Mouse (Mus musculus) urinary bladder, adult 2 months (tissue): Measurements from ENCODE around the gene Lefty1. TPM values are rescaled to one million over a fixed set of nuclear protein-coding genes. Genes with fewer than 3 reads are reported as not detected.
A peak's percentile ranks its signal among the peaks of the same experiment; 100 is the strongest.
"Not testable (repeated sequence)": the region's sequence is repeated elsewhere in the genome, so short reads cannot be mapped to it uniquely, and the experiment has no call there.

Source experiments
- DNase-seq: peaks from one replicate; pipeline ENCODE4 v3.0.0; 2022; ENCODE audit warnings: low spot score
- polyA plus RNA-seq: library from polyadenylated mRNA; depleted of rRNA; stranded (reverse); fragments of >200 nt; gene quantifications from 2 replicates; pipeline ENCODE4 v1.2.3, GENCODE M21; 2012; rRNA removed

The Lefty1 gene
- 27.3 and 32.8 TPM in 2 replicates for polyA plus RNA-seq

DNA sequence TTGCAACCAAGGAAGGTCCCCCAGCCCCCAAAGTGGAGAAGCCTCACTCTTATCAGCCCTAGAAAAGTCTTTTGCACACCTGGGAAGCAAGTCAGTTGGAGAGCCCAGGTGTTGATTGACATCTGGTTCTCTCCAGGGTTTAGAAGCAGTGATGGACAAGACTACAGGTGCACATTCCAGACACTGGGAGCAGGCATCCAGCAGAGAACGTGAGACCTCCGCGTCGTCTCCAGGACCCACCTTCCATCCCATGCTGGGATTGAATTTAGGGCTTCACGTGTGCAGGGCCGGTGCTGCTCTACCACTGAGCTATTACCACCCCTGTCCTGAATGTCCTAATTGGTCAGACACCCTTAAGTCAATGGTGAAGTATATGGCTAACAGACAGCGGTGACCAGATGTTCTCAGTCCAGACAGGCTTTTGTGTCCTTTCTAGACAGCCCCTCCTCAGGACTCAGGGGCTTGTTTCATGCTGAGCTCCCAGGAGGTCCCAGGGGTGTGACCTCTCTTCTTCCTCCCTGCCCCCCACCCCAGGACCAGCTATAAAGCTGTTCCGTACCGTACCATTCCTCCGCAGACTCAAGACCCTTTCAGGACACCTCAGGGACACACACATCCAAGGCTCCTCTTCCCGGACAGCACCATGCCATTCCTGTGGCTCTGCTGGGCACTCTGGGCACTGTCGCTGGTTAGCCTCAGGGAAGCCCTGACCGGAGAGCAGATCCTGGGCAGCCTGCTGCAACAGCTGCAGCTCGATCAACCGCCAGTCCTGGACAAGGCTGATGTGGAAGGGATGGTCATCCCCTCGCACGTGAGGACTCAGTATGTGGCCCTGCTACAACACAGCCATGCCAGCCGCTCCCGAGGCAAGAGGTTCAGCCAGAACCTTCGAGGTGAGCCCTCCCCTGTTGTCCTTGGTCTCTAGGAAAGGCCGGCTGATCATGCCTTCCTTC lies at the start of gene Lefty1:
Gene Lefty1 (plus strand): TSS at position 556 of the 953 bp plus-strand sequence.
- no peak for DNase-seq

DNA sequence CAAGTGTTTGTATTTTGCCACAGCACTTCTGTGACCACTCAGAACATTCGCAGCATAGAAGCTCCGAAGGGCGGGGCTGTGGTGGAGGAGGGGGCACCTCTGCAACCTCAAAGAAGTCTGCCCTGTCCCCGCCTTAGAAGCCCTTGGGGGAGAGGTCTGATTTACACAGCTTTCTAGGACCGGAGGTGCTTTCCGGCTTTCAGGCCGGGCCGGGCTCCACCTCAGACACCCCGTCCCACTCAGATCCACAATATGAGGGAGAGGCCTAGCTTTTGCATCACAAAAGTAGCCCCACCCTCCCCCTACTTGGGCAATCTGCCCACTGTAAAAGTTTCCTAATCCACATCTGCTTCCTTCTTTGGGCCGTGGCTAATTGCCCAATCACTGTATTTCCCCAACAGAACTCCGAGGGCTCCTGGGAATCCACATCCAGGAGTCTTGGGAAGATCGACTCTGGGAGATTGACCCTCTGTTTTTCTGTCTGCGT lies 46.2 kb upstream of the Lefty1 start:
- no peak for DNase-seq

DNA sequence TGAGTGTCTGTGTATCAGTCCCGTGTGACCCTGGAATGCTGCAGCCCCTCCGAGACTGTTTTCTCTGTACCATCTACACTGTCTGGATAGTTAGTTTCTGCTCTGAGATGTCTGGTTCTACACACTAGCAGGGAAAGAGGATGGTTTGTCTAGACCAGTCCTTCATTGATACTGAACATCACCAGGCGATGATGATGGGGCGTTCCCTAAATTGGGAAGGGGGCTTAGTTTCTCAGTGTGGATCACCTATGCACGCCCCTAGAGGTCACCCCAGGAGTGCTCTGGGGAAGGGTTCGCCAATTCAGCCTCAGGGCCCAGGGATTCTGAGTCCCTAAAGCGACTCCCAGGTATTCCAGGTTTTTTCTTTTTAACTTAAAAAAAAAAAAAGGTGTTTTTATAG lies 45.6 kb upstream of the Lefty1 start:
- DNase-seq: no peak

DNA sequence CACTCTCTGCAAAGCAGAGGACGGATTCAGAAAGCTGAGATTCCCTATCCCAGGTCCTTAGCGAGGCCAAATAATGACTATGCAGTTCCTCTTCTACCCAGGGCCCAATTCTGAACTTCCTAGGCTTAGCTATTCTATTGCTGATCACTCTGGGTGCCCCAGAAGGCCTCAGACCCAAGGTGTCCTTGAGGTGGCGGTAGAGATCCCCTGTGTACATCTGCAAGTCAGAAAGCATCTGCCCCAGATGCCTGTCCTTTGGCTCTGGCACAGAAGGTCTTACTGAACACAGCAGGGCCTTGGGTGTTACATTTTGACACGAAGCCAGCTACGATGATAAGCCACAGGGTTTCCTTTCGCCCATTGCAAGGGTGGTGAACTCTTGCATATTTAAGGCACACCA lies 45.0 kb upstream of the Lefty1 start:
- DNase-seq: no peak

DNA sequence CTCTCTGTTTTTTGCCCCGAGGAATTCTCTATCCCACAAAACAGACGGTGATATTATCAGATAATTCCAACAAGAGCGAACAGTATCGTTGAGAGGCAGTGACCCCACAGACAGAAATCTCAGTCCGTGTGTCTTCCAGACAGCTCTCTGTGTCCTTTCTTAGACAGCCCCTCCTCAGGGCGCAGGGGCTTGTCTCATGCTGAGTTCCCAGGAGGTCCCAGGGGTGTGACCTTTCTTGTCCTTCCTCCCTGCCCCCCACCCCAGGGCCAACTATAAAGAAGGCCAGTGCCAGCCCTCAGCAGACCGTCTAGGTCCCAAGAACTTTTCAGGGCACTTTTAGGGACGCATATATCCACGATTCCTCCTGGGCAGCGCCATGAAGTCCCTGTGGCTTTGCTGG lies 42.0 kb upstream of the Lefty1 start, which contains the start of gene Lefty2:
Gene Lefty2 (plus strand): TSS at position 301 of the 400 bp plus-strand sequence.
- no peak for DNase-seq

DNA sequence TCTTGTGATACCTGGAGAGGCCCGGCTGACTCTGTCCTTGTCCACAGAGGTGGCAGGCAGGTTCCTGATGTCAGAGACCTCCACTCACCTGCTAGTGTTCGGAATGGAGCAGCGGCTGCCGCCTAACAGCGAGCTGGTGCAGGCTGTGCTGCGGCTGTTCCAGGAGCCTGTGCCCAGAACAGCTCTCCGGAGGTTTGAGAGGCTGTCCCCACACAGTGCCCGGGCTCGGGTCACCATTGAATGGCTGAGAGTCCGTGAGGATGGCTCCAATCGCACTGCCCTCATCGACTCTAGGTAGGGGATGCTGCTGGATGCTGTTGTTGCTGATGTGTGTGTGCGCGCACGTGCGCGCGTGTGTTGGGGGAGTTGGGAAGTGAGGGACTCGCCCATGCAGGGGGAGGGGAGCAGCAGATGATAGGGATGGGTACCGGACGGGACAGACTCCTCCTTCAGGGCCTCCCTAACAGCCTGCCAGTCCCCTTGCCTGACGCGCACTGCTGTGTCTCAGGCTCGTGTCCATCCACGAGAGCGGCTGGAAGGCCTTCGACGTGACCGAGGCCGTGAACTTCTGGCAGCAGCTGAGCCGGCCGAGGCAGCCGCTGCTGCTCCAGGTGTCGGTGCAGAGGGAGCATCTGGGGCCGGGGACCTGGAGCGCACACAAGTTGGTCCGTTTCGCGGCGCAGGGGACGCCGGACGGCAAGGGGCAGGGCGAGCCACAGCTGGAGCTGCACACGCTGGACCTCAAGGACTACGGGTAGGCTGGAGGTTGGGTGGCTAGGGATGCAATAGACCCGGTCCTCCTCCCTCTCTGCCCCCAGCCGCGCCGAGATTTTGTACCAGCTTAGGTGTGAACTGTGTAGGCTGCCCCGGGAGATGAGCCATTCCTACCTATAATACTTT lies 40.5 kb upstream of the Lefty1 start:
- not testable (repeated sequence) for DNase-seq

DNA sequence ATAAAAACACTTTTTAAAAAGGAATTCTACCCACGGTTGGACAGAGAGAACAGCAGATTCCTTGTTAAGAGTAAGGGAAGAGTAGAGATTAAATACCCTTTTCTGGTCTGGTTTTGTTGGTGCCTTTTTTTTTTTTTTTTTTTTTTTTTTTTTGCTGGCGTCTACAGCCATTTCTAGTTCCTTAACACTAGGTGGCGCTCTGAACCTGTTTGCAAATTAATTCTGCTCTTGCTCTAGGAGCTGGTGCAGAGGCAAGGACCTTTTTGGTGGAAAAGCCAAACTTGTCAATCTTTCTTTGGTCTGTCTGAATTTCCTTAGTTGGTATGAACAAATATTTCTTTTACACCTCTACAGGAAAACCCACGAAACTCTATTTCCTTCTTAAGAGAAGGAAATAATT lies 33.7 kb upstream of the Lefty1 start:
- DNase-seq: no peak

DNA sequence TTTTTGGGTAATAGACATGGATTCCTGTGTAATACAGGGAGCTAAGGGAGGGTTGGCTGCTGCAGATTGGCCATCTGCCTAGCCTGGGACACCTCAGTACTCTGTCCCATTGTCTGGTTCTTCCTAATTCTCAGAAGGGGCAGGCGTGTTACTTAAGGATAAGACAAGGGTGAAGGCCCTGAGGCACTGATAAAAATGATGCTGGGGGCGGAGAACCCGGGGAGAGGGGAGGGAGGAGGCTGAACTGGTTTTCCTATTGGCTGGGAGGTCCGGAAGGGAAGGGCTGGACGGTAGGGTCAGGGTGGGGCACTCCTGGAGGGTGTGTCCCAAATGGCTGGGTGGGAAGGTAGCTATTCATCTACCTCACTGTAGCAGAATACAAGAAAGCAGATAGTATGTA lies 31.9 kb upstream of the Lefty1 start:
- DNase-seq: no peak

DNA sequence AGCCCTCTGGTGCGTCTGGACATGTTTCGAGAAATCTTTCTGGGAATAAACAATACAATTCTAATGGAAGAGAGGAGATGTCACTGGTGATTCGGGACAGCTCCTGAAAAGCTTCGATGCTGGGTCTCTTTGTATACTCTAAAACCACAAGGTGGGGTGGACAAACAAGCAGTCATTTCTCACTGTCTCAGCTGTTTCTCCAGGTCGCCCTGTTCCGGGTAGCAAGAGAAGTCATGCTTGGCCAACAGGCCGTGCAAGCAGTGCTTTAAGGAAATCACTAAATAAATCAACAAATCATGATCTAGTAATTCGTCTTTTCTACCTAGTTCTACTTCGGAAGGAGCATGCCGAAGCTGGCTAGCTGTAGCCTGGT lies 31.2 kb upstream of the Lefty1 start:
- no peak for DNase-seq

DNA sequence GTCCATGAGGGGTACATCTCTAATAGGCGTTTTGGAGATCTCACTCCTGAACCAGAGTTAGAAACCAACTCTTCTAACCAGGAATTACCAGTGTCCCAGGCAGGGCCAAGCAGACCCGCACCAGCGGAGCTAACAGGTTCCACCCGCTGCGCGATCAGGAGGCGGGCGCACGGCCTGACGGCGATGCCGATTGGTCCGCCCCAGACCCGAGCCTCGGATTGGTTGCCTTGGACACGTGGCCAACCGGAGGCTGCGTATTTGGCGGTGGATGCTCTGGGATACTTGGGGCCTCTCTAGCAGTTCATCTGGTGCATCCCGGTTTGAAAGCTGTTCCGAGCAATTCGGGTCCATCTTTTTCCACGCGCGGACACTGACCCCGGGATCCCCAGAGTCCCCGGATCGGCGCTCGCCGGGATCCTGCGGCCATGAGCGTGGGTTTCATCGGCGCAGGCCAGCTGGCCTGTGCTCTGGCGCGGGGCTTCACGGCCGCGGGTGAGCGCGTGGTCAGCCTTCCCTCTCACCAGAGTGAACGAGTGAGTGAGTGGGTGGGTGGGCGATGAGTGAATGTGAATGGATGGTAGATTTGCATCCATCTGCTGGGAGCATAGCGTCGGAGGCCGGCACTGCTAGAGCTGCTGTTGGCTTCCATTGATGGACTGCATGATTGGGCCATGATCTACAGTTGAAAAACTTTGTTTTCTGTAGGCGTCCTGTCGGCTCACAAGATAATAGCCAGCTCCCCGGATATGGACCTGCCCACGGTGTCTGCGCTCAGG lies 30.6 kb upstream of the Lefty1 start, which contains the start of gene Pycr2:
Gene Pycr2 (plus strand): TSS at position 255 of the 776 bp plus-strand sequence.
- DNase-seq: peak; percentile 83

DNA sequence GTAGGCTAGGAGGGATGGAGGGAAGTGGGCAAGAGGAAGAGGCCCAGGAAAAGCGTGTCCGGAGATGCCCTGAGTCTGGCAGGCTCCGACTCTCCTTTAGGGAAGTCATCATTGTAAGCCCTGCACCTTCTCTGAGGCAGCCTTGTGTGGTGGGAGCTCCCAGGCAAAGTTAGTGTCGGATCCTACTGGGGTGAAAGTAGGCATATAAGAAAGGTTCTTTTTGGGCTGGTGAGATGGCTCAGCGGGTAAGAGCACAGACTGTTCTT lies 30.1 kb upstream of the Lefty1 start:
- DNase-seq: no peak

DNA sequence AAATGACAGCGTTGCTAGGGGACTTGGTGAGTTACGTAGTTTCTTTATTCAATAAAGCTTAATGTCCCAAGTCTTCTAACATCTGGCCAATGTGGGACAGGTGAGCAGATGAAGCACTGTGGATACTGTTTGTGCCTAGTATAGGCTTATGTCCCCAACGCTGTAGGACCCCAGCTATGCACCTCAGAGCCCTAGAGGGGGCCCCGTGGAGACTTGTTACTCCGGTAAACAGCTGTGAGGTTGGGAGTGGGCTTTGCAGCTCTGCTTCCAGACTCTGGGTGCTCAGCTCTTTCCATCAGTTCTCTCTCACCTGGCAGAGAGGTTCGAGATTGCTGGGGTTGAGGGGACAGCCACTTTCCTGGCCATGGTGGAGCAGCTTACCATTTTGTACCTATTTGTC lies 29.5 kb upstream of the Lefty1 start:
- no peak for DNase-seq

DNA sequence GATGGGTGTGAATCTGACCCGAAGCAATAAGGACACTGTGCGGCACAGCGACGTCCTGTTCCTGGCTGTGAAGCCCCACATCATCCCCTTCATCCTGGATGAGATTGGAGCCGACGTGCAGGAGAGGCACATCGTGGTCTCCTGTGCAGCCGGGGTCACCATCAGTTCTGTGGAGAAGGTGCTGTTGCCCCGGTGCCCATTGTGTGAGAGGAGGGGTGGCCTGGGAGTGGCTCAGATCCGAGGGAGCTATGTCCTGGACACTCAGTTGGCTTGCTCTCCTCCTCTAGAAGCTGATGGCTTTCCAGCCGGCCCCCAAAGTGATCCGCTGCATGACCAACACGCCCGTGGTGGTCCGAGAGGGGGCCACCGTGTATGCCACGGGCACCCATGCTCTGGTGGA lies 28.9 kb upstream of the Lefty1 start:
- no peak for DNase-seq

DNA sequence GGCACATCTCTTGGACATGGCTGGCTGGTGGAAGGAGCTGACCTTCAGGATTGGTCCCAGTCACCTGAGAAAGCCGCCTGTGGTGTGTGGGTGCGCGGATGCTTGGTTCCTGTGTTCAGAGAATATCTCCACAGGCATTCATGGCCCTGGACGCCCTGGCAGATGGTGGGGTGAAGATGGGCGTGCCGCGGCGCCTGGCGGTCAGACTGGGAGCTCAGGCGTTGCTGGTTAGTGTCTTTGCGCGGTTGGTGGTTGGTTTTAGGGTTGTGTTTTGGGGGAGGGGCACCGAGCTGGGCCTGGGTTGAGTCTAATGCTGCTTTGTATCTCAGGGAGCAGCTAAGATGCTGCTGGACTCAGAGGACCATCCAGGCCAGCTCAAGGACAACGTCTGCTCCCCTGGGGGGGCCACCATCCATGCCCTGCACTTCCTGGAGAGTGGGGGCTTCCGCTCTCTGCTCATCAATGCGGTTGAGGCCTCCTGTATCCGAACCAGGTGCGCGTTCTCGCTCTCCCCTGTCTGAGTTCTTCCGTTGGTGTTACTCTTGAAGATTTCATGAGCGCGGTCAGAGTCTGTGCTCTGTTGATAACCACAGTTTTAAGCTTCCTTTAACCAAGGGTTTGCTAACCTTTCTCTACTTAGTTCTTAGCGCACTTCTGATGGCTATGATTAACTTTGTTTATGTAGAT lies 28.2 kb upstream of the Lefty1 start:
- DNase-seq: no peak

DNA sequence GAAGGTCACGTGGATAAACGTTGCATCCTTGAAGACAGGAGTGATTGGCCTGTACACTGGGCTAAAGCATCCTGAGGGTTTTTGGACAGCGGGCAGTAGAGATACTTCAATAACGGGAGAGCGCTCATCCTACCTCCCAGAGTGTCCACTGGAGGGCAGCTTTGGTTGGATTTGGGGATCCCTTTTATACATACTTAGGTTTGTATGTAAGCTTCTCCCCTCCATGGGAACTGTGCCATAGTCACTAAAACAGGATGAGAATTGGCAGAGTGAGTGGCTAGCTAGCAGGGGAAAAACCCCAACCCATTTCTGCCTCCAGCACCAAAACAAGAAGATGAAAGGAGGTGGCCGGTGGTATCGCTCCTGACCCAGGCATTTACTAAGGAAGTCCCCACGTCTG lies 23.7 kb upstream of the Lefty1 start:
- DNase-seq: no peak

DNA sequence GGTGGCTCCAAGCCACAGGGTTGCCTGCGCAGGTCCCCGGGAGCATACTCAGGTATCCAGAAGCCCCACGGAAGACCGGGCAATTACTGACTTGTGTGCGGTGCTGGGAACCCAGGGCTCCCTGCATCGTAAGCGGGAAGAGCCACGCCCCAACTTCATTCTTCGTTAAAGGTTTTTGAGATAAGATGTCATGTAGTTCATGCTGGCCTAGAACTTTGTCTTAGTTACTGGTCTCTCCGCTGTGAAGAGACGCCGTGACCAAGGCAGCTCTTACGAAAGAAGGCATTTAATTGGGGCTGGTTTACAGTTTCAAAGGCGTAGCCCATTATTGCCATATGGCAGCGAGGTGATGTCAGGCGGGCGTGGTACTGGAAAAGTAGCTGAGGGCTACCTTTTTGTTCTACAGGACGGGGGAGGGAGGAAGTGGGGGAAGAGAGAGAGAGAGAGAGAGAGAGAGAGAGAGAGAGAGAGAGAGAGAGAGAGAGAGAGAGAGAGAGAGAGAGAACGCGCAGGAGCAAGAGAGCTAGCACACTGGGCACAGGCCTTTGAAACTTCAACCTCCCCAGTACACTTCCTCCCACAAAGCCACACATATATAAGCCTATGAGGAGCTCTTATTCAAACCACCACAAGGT lies 23.1 kb upstream of the Lefty1 start:
- no peak for DNase-seq

DNA sequence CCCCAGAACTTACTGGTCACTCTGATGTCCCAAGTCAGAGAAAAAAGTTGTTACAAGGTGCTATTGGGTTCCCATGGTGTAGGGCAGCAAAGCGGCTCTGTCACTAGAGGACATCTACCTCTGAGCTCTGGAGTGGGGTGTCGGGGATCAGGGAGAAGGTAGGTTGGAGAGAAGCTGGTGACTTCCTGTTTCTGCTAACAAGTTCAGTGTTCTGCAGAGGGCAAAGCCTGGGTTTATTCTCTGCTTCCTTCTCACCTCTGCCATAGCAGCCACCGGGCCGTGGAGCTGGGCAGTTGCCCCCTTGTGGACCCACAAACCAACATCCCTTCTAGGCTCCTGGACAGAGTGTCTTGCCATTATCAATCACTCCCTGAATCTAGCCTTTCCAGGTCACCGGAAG lies 22.0 kb upstream of the Lefty1 start:
- DNase-seq: no peak

DNA sequence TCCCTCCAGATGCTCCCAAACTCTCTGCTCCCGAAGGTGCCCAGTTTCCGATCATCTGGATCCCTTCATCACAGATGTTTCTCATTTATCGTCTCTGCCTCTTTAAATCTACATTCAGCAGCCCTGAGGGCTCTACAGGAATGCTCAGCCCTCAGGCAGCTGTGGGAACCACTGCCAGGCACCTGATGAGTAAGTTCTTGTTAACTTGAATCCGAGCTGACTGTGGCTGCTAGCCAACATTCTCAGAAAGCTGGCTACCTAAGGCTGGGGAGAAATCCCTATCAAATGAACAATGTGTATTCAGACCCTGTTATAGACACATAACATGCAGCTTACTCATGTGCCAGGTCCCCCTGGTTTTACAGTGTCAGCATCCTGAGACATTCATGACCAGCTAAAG lies 21.0 kb upstream of the Lefty1 start:
- DNase-seq: no peak

DNA sequence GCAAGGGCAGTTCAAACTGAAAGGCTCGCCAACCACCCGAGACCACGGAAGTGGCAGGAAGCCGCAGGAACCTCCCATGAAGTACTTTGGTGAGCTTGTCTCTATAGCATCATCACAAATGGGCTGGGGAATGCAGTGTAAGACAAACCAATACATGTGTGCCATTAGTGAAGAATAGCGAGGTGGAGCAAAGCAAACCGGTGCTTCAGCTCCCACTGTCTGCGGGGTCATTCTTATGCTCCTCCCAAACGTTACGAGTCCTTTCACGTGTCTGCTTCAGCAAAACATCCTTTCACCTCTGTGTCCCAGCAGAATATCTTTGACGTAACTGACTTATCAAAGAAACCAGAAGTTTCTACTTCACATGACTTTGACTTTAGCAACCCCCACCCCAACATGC lies 18.4 kb upstream of the Lefty1 start:
- DNase-seq: no peak

DNA sequence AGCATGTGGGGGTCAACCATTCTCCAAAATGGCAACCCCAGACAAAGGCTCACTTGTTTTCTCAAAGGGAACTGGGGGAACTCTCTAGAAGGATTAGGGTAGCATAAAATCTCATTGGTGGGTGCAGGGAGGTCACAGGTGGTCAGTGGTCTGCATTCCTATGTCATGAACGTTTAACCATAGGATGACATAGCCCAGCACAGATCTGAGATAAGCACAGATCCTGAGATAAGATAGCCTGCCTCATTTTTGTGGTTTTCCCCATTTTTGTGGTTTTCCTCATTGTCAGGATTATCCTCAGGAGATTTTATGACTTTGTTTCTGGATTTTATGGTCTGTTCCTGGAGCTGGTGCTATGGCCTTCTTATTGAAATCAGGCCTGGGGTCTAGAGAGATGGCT lies 17.8 kb upstream of the Lefty1 start:
- no peak for DNase-seq

DNA sequence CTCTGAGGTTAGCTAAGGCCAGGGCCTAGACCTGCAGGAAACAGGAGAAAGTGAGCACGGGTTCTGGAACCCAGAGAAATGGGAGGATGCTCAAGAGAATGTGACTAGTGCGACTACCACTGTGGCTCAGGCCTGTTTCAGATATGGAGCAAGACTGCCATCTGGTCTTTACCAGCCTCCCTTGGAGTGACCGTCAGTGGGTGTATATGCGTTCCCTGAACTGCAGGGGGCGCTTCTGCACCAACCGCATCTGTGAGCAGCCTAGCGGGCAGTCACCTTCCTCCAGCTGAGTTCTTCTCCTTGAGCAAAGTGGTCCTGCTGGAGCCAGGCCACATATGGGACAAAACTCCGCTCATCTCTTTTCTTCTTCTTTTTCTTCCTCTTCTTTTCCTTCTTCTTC lies 15.1 kb upstream of the Lefty1 start:
- DNase-seq: no peak
